Mouse (Mus musculus): ENCODE measurements around the gene Fam234b. TPM values are rescaled to one million over a fixed set of nuclear protein-coding genes. Genes with fewer than 3 reads are reported as not detected.

Gene Fam234b
- 12.3 and 13.2 TPM in 2 replicates for polyA plus RNA-seq (2012; rRNA removed)

GRCm38 (mm10) chr6:135197921-135198532 lies at the start of gene Fam234b, which contains the start of gene Hebp1:
TSS of gene Fam234b (plus strand) at chr6:135197977.
TSS of gene Hebp1 (minus strand) at chr6:135198022.

GRCm38 (mm10) chr6:135254153-135254552 lies 56.4 kb downstream of the Fam234b start, which contains the start of gene Gsg1:
TSS of gene Gsg1 (minus strand) at chr6:135254351.

Other genes starting within 250 kb of the Fam234b start
- gene Apold1, start 216.3 kb upstream of the Fam234b start, polyA plus RNA-seq (2012; rRNA removed), result 1.3 and 1.4 TPM in 2 replicates
- 36.8 and 39.5 TPM in 2 replicates for gene Ddx47, start 186.4 kb upstream of the Fam234b start, polyA plus RNA-seq (2012; rRNA removed)
- gene Gprc5a, start 132.3 kb upstream of the Fam234b start, polyA plus RNA-seq (2012; rRNA removed), result 0.07 and 0.08 TPM in 2 replicates
- gene Gprc5d, start 79.7 kb upstream of the Fam234b start, polyA plus RNA-seq (2012; rRNA removed), result 0.13 and 0.28 TPM in 2 replicates
- 151 and 159 TPM in 2 replicates for gene Hebp1, start within 50 bp of the Fam234b start, polyA plus RNA-seq (2012; rRNA removed)
- gene Gsg1, start 56.4 kb downstream of the Fam234b start, polyA plus RNA-seq (2012; rRNA removed), result 0.12 and 0.19 TPM in 2 replicates
- gene Pbp2, start 112.4 kb downstream of the Fam234b start, polyA plus RNA-seq (2012; rRNA removed), result 0.02 TPM in 1 of 2 replicates, not detected in the other
- gene Emp1, start 164.6 kb downstream of the Fam234b start, polyA plus RNA-seq (2012; rRNA removed), result 3.6 and 4.9 TPM in 2 replicates

Measured in liver, embryonic 18 days (tissue).